Mouse (Mus musculus): ENCODE data around the gene Grk6. TPM values are rescaled to one million over a fixed set of nuclear protein-coding genes. Genes with fewer than 3 reads are reported as not detected.
A peak's percentile ranks its signal among the peaks of the same experiment; 100 is the strongest.

The Grk6 gene
- total and polyA plus RNA-seq, 3 experiments, result 83.2 to 96.7 TPM; not detected in 1

- TF ChIP-seq NELFE (IDR thresholded peaks at IDR 0.05; ENCODE audit: low read depth, low read length) (peak; percentile 35; the same call in 1 of the 2 replicates), GABPA (IDR thresholded peaks at IDR 0.05; ENCODE audit: low read depth, low read length) (peak; percentile 78; the same call in 1 of the 2 replicates), MAX (IDR thresholded peaks at IDR 0.05; ENCODE audit: low read length) (peak; percentile 83), TAL1 (IDR thresholded peaks at IDR 0.05; ENCODE audit: low read length) (no peak)
These were observed 26.4 kb downstream of the Grk6 start (continued) for GRCm38 (mm10) chr13:55471156-55471818.

- H3K27me3 ChIP-seq (ENCODE audit: control insufficient read depth in 1 of 2, insufficient read depth in 2 of 2, low read length in 2 of 2), result no peaks in the 10 kb centered on the region
- H3K9ac ChIP-seq (ENCODE audit: control insufficient read depth, low read depth, low read length, poor library complexity, severe bottlenecking), result peak overlapping the region; percentile 83
- H3K27ac ChIP-seq (ENCODE audit: control insufficient read depth, low read depth, low read length), result no peak overlapping the region
- H3K4me1 ChIP-seq (ENCODE audit: control insufficient read depth in 1 of 2, insufficient read depth in 2 of 2, low read length in 2 of 2), result peaks cover 0 to 4% of the 10 kb centered on the region in 2 experiments; a peak in 2 of 4 replicates
- no peak for DNase-seq (ENCODE audit: low read depth, low spot score)
- TF ChIP-seq UBTF (IDR thresholded peaks at IDR 0.05; ENCODE audit: borderline replicate concordance, insufficient read depth, low read depth, low read length) (no peak), ETS1 (IDR thresholded peaks at IDR 0.05; ENCODE audit: low read depth, low read length) (no peak), CTCF (IDR thresholded peaks at IDR 0.05 in 2 of 3, conservative IDR thresholded peaks at IDR 0.05 in 1 of 3; ENCODE audit: control insufficient read depth in 1 of 3, insufficient read depth in 1 of 3, low read depth in 2 of 3, low read length in 3 of 3, poor library complexity in 1 of 3, severe bottlenecking in 1 of 3) (no peak), POLR2A (IDR thresholded peaks at IDR 0.05; ENCODE audit: control insufficient read depth in 1 of 2, insufficient read depth in 1 of 2, low read depth in 1 of 2, low read length in 2 of 2, poor library complexity in 1 of 2) (no peak), KAT2A (conservative IDR thresholded peaks at IDR 0.05; ENCODE audit: low read depth, low read length) (no peak), MAZ (IDR thresholded peaks at IDR 0.05; ENCODE audit: low read depth, low read length) (no peak), MYC (IDR thresholded peaks at IDR 0.05; ENCODE audit: low read depth, low read length) (no peak)
- H3K4me3 ChIP-seq (ENCODE audit: control insufficient read depth in 1 of 2, insufficient read depth in 1 of 2, low read depth in 2 of 2, low read length in 2 of 2), result peak overlapping the region; percentile 58 to 73
- H3K9me3 ChIP-seq (replicated peaks; ENCODE audit: insufficient read depth, low read length), result no peaks in the 10 kb centered on the region
- no peaks in the 10 kb centered on the region for H3K36me3 ChIP-seq (ENCODE audit: control insufficient read depth in 1 of 2, insufficient read depth in 2 of 2, low read length in 2 of 2)
- no peaks in the 10 kb centered on the region; the same call in 1 of the 2 replicates for H3K79me2 ChIP-seq (ENCODE audit: control insufficient read depth, insufficient read depth, low read length, poor library complexity)
These were observed 26.9 kb downstream of the Grk6 start for GRCm38 (mm10) chr13:55471819-55472131.

- Histone ChIP-seq H3K27ac (ENCODE audit: control insufficient read depth, low read depth, low read length) (no peak overlapping the region), H3K27me3 (ENCODE audit: control insufficient read depth in 1 of 2, insufficient read depth in 2 of 2, low read length in 2 of 2) (no peaks in the 10 kb centered on the region), H3K9me3 (replicated peaks; ENCODE audit: insufficient read depth, low read length) (no peaks in the 10 kb centered on the region), H3K4me3 (ENCODE audit: control insufficient read depth in 1 of 2, insufficient read depth in 1 of 2, low read depth in 2 of 2, low read length in 2 of 2) (peak overlapping the region; percentile 58 to 73), H3K36me3 (ENCODE audit: control insufficient read depth in 1 of 2, insufficient read depth in 2 of 2, low read length in 2 of 2) (no peaks in the 10 kb centered on the region), H3K79me2 (ENCODE audit: control insufficient read depth, insufficient read depth, low read length, poor library complexity) (no peaks in the 10 kb centered on the region; the same call in 1 of the 2 replicates), H3K9ac (ENCODE audit: control insufficient read depth, low read depth, low read length, poor library complexity, severe bottlenecking) (peak overlapping the region; percentile 83), H3K4me1 (ENCODE audit: control insufficient read depth in 1 of 2, insufficient read depth in 2 of 2, low read length in 2 of 2) (peaks cover 0 to 4% of the 10 kb centered on the region in 2 experiments; a peak in 2 of 4 replicates)
- DNase-seq (ENCODE audit: low read depth, low spot score), result peak; percentile 69
- TF ChIP-seq MAX (IDR thresholded peaks at IDR 0.05; ENCODE audit: low read length) (peak; percentile 57; the same call in 1 of the 2 replicates), TAL1 (IDR thresholded peaks at IDR 0.05; ENCODE audit: low read length) (no peak), GATA1 (IDR thresholded peaks at IDR 0.05; ENCODE audit: low read depth, low read length) (no peak), UBTF (IDR thresholded peaks at IDR 0.05; ENCODE audit: borderline replicate concordance, insufficient read depth, low read depth, low read length) (0 out of 2 replicates have a peak, but pooled peaks have one; percentile 48), EP300 (IDR thresholded peaks at IDR 0.05; ENCODE audit: low read depth in 1 of 2, low read length in 2 of 2) (no peak), MEF2A (IDR thresholded peaks at IDR 0.05; ENCODE audit: extremely low read depth, insufficient replicate concordance, low read depth, low read length, poor library complexity, severe bottlenecking) (no peak), BHLHE40 (IDR thresholded peaks at IDR 0.05; ENCODE audit: borderline replicate concordance, low read depth, low read length) (peak; percentile 48; the same call in 1 of the 2 replicates), POLR2A (IDR thresholded peaks at IDR 0.05; ENCODE audit: control insufficient read depth in 1 of 2, insufficient read depth in 1 of 2, low read depth in 1 of 2, low read length in 2 of 2, poor library complexity in 1 of 2) (peak; percentile 11 to 35; a peak in 1 of 4 replicates), GABPA (IDR thresholded peaks at IDR 0.05; ENCODE audit: low read depth, low read length) (no peak), KAT2A (conservative IDR thresholded peaks at IDR 0.05; ENCODE audit: low read depth, low read length) (no peak), MXI1 (IDR thresholded peaks at IDR 0.05; ENCODE audit: low read depth, low read length) (peak; percentile 50; the same call in 1 of the 2 replicates), SIN3A (IDR thresholded peaks at IDR 0.05; ENCODE audit: low read length) (peak; percentile 31)
These were observed 27.5 kb downstream of the Grk6 start for GRCm38 (mm10) chr13:55472132-55473022.
